Mouse (Mus musculus) monocyte, adult 2 months (primary cell): Measurements from ENCODE around the gene 1110051M20Rik.

Experiments used
- DNase-seq, 2 experiments: peaks; one replicate each; pipeline ENCODE4 v3.0.0; 2022; ENCODE audit warnings: low spot score in 2 of 2, low read depth in 1 of 2

The 1110051M20Rik gene

GRCm38 (mm10) chr2:91421641-91422040 is 22.9 kb downstream of the 1110051M20Rik start:
- no peak for DNase-seq

GRCm38 (mm10) chr2:91413811-91414210 is 30.7 kb downstream of the 1110051M20Rik start:
- no peak for DNase-seq

GRCm38 (mm10) chr2:91412361-91412760 is 32.1 kb downstream of the 1110051M20Rik start:
- DNase-seq: peak; percentile 36 to 65

- no peak for DNase-seq
These were observed 33.0 kb downstream of the 1110051M20Rik start for GRCm38 (mm10) chr2:91411473-91411872.

- DNase-seq: no peak
These were observed 36.5 kb downstream of the 1110051M20Rik start for GRCm38 (mm10) chr2:91408031-91408430.

- DNase-seq: no peak
These were observed 39.4 kb downstream of the 1110051M20Rik start for GRCm38 (mm10) chr2:91405071-91405470.

GRCm38 (mm10) chr2:91399727-91400126 is 44.8 kb downstream of the 1110051M20Rik start:
- DNase-seq: no peak

GRCm38 (mm10) chr2:91399168-91399567 is 45.3 kb downstream of the 1110051M20Rik start:
- no peak for DNase-seq

GRCm38 (mm10) chr2:91394078-91394477 is 50.4 kb downstream of the 1110051M20Rik start:
- no peak for DNase-seq

GRCm38 (mm10) chr2:91388738-91389137 is 55.8 kb downstream of the 1110051M20Rik start:
- DNase-seq: no peak

GRCm38 (mm10) chr2:91388281-91388680 is 56.2 kb downstream of the 1110051M20Rik start:
- no peak for DNase-seq

- no peak for DNase-seq
These were observed 57.1 kb downstream of the 1110051M20Rik start for GRCm38 (mm10) chr2:91387287-91387958.

GRCm38 (mm10) chr2:91386547-91387286 is 57.8 kb downstream of the 1110051M20Rik start:
- no peak for DNase-seq

GRCm38 (mm10) chr2:91383294-91383693 is 61.2 kb downstream of the 1110051M20Rik start:
- DNase-seq: no peak

GRCm38 (mm10) chr2:91377038-91377437 is 67.5 kb downstream of the 1110051M20Rik start:
- DNase-seq: no peak

GRCm38 (mm10) chr2:91370314-91370713 is 74.2 kb downstream of the 1110051M20Rik start:
- no peak for DNase-seq

GRCm38 (mm10) chr2:91363272-91363671 is 81.2 kb downstream of the 1110051M20Rik start:
- DNase-seq: no peak

- no peak for DNase-seq
These were observed 83.4 kb downstream of the 1110051M20Rik start for GRCm38 (mm10) chr2:91361068-91361528.

- DNase-seq: no peak
These were observed 88.7 kb downstream of the 1110051M20Rik start for GRCm38 (mm10) chr2:91355767-91356166.

GRCm38 (mm10) chr2:91354727-91355403 is 89.6 kb downstream of the 1110051M20Rik start:
- no peak for DNase-seq

GRCm38 (mm10) chr2:91353854-91354253 is 90.7 kb downstream of the 1110051M20Rik start:
- no peak for DNase-seq

GRCm38 (mm10) chr2:91351841-91352240 is 92.7 kb downstream of the 1110051M20Rik start:
- no peak for DNase-seq
